Comparison of ENCODE assay signal across 26 mouse cellular contexts in the genomic region with DNA sequence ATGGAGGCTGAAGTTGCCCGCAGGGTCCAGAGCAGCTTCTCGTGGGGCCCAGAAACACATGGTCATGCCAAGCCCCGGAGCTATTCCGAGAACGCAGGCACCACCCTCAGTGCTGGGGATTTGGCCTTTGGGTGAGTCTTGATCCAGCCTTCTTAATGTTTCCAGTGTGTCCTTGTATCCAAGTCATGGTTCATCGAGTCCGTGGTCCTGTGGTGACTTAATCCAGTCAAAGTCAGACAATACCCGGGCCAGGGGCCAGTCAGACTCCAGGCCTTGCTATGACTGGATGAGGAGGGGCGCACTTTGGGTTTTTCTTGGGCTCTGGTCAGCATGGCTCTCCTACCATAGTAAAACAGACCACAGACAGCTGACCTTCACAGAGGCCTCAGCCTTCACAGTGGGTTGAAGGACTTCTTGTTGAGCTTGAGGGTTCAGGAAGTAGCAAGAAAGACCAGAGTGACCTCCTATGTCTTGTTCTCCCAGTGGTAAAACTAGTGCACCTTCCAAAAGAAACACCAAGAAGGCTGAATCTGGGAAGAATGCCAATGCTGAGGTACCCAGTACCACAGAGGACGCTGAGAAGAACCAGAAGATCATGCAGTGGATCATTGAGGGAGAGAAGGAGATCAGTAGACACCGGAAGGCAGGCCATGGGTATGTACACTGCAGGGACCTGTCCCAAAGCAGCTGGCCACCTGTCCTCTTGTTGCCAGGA. TPM values are rescaled to one million over a fixed set of nuclear protein-coding genes. Genes with fewer than 3 reads are reported as not detected.
"Had no signal": no experiment of that assay in that cellular context is flagged by ENCODE, and none has a peak within 500 bp of the region (broad histone marks: within the 10 kb centered on the region; RNA-seq: fewer than 3 reads in every experiment).

No protein-coding gene starts in this region.

- DNase-seq: cerebellum, adult 8-10 months; embryo, embryonic 11 days; forebrain, postnatal 0 days; gastrocnemius, adult 2 months; gastrocnemius, postnatal 10 days; gastrocnemius, postnatal 14 days; gastrocnemius, postnatal 25 days; gastrocnemius, postnatal 36 days; heart, adult 18-20 months; heart, adult 2 months had no signal

- H3K27me3 ChIP-seq: embryonic facial prominence, embryonic 12.5 days; embryonic facial prominence, embryonic 13.5 days; embryonic facial prominence, embryonic 15.5 days; forebrain, embryonic 12.5 days; forebrain, embryonic 13.5 days; forebrain, embryonic 15.5 days had no signal

- H3K4me3 ChIP-seq: embryonic facial prominence, embryonic 10.5 days; embryonic facial prominence, embryonic 12.5 days; embryonic facial prominence, embryonic 13.5 days; embryonic facial prominence, embryonic 15.5 days; erythroblast, embryonic 14.5 days; forebrain, embryonic 10.5 days; forebrain, embryonic 12.5 days; forebrain, embryonic 13.5 days; forebrain, embryonic 15.5 days; gastrocnemius, adult 2 months; heart, adult 2 months had no signal

- H3K9me3 ChIP-seq: embryonic facial prominence, embryonic 10.5 days; embryonic facial prominence, embryonic 12.5 days; embryonic facial prominence, embryonic 13.5 days; embryonic facial prominence, embryonic 15.5 days; forebrain, embryonic 10.5 days; forebrain, embryonic 12.5 days; forebrain, embryonic 13.5 days; forebrain, embryonic 15.5 days had no signal

- H3K9ac ChIP-seq: embryonic facial prominence, embryonic 12.5 days; embryonic facial prominence, embryonic 13.5 days; embryonic facial prominence, embryonic 15.5 days; forebrain, embryonic 12.5 days; forebrain, embryonic 13.5 days; forebrain, embryonic 15.5 days; forebrain, postnatal 0 days had no signal

- ATAC-seq: forebrain, embryonic 13.5 days; forebrain, embryonic 14.5 days; forebrain, embryonic 15.5 days; forebrain, embryonic 16.5 days; forebrain, postnatal 0 days had no signal

- H3K4me1 ChIP-seq: embryonic facial prominence, embryonic 10.5 days; embryonic facial prominence, embryonic 12.5 days; embryonic facial prominence, embryonic 13.5 days; embryonic facial prominence, embryonic 15.5 days; forebrain, embryonic 10.5 days; forebrain, embryonic 12.5 days; forebrain, embryonic 13.5 days; forebrain, embryonic 15.5 days had no signal

- H3K27ac ChIP-seq: embryonic facial prominence, embryonic 10.5 days; embryonic facial prominence, embryonic 12.5 days; embryonic facial prominence, embryonic 13.5 days; embryonic facial prominence, embryonic 15.5 days; forebrain, embryonic 10.5 days; forebrain, embryonic 12.5 days; forebrain, embryonic 13.5 days; forebrain, embryonic 15.5 days; gastrocnemius, adult 2 months; heart, adult 2 months had no signal

- H3K4me2 ChIP-seq: embryonic facial prominence, embryonic 12.5 days; embryonic facial prominence, embryonic 13.5 days; embryonic facial prominence, embryonic 15.5 days; forebrain, embryonic 12.5 days; forebrain, embryonic 13.5 days; forebrain, embryonic 15.5 days had no signal

RNA-seq across cellular contexts. Expression of a gene that starts 10.6 kb away (rescaled TPM):
- total RNA-seq: forebrain, postnatal 0 days; gastrocnemius, adult 18-20 months; gastrocnemius, adult 2 months; gastrocnemius, adult 8-10 months; gastrocnemius, postnatal 14 days; gastrocnemius, postnatal 25 days; gastrocnemius, postnatal 36 days; granulocyte monocyte progenitor cell, adult 5-6 weeks; heart, adult 18-20 months; heart, adult 2 months; heart, adult 8-10 months had no signal
- polyA plus RNA-seq: forebrain, embryonic 13.5 days; forebrain, embryonic 14.5 days; forebrain, embryonic 15.5 days; forebrain, embryonic 16.5 days; forebrain, postnatal 0 days; heart, adult 2 months had no signal

RNA-seq across cellular contexts. Expression of a gene that starts 14.5 kb away (rescaled TPM):
- total RNA-seq: granulocyte monocyte progenitor cell, adult 5-6 weeks had no signal

RNA-seq across cellular contexts. Expression of a gene that starts 19.3 kb away (rescaled TPM):
- total RNA-seq: common myeloid progenitor, adult 5-6 weeks had no signal
